Mouse (Mus musculus): ENCODE data around the gene Trim29. TPM values are rescaled to one million over a fixed set of nuclear protein-coding genes. Genes with fewer than 3 reads are reported as not detected.

Trim29 gene
- under 1 TPM; 0.22 to 0.23 TPM for total RNA-seq (2021)
- long read RNA-seq, experiment 1, partial matches to known transcripts: 0 of 2 reads
- long read RNA-seq, experiment 1, other reads (novel, unspliced or antisense): 2 of 2 reads
- long read RNA-seq, experiment 2: 0 reads

GRCm38 (mm10) chr9:43310538-43310937 is at the start of gene Trim29:
Gene Trim29, plus strand, starts transcription at chr9:43310848.
- no peak for DNase-seq (ENCODE audit: low spot score in 2 of 2)
- intact Hi-C loops (cut with DNase I): no loop called here

GRCm38 (mm10) chr9:43261124-43261907 is 49.3 kb upstream of the Trim29 start:
- no peak for DNase-seq (ENCODE audit: low spot score in 2 of 2)
- intact Hi-C loops (cut with DNase I): no loop called here

- intact Hi-C loops (cut with DNase I): no loop called here
- DNase-seq (ENCODE audit: low spot score in 2 of 2): no peak
Observed at GRCm38 (mm10) chr9:43261941-43262340, 48.7 kb upstream of the Trim29 start.

- no peak for DNase-seq (ENCODE audit: low spot score in 2 of 2)
- intact Hi-C loops (cut with DNase I): no loop called here
Observed at GRCm38 (mm10) chr9:43262390-43262789, 48.3 kb upstream of the Trim29 start.

- intact Hi-C loops (cut with DNase I): no loop called here
Observed at GRCm38 (mm10) chr9:43262811-43263550, 47.7 kb upstream of the Trim29 start.

GRCm38 (mm10) chr9:43263946-43264451 is 46.6 kb upstream of the Trim29 start:
- DNase-seq (ENCODE audit: low spot score in 2 of 2): no peak
- intact Hi-C loops (cut with DNase I): no loop called here

More at GRCm38 (mm10) chr9:43262811-43263550, 47.7 kb upstream of the Trim29 start:
- no peak for DNase-seq (ENCODE audit: low spot score in 2 of 2)

- intact Hi-C loops (cut with DNase I): loop anchor here (5.0 kb wide), 1 partner anchor 43 kb away; no protein-coding TSS in a partner anchor
Observed at GRCm38 (mm10) chr9:43265194-43265593, 45.5 kb upstream of the Trim29 start.

GRCm38 (mm10) chr9:43267357-43267756 is 43.3 kb upstream of the Trim29 start:
- DNase-seq (ENCODE audit: low spot score in 2 of 2): no peak
- intact Hi-C loops (cut with DNase I): loop anchor here (5.0 kb wide), 1 partner anchor 45 kb away; no protein-coding TSS in a partner anchor

More at GRCm38 (mm10) chr9:43265194-43265593, 45.5 kb upstream of the Trim29 start:
- no peak for DNase-seq (ENCODE audit: low spot score in 2 of 2)

- peak; percentile 28 to 52 for DNase-seq (ENCODE audit: low spot score in 2 of 2)
- intact Hi-C loops (cut with DNase I): loop anchor here (5.0 kb wide), 1 partner anchor 47 kb away; no protein-coding TSS in a partner anchor
Observed at GRCm38 (mm10) chr9:43269166-43269565, 41.5 kb upstream of the Trim29 start.

GRCm38 (mm10) chr9:43270723-43271252 is 39.9 kb upstream of the Trim29 start:
- intact Hi-C loops (cut with DNase I): no loop called here
- DNase-seq (ENCODE audit: low spot score in 2 of 2): peak in 1 of 2 experiments; percentile 36

GRCm38 (mm10) chr9:43271761-43272518 is 38.7 kb upstream of the Trim29 start:
- no peak for DNase-seq (ENCODE audit: low spot score in 2 of 2)
- intact Hi-C loops (cut with DNase I): no loop called here

- no peak for DNase-seq (ENCODE audit: low spot score in 2 of 2)
- intact Hi-C loops (cut with DNase I): no loop called here
Observed at GRCm38 (mm10) chr9:43273735-43274134, 36.9 kb upstream of the Trim29 start.

- intact Hi-C loops (cut with DNase I): loop anchor here (1.0 to 10.0 kb wide), 2 partner anchors 63 to 279 kb away; no protein-coding TSS in a partner anchor
- peak; percentile 83 to 87 for DNase-seq (ENCODE audit: low spot score in 2 of 2)
Observed at GRCm38 (mm10) chr9:43284284-43284683, 26.4 kb upstream of the Trim29 start.

GRCm38 (mm10) chr9:43285281-43285680 is 25.4 kb upstream of the Trim29 start:
- no peak for DNase-seq (ENCODE audit: low spot score in 2 of 2)
- intact Hi-C loops (cut with DNase I): loop anchor here (5.0 to 10.0 kb wide), 2 partner anchors 143 to 280 kb away; no protein-coding TSS in a partner anchor

GRCm38 (mm10) chr9:43286870-43287269 is 23.8 kb upstream of the Trim29 start:
- intact Hi-C loops (cut with DNase I): loop anchor here (5.0 to 10.0 kb wide), 2 partner anchors 145 to 282 kb away; no protein-coding TSS in a partner anchor
- DNase-seq (ENCODE audit: low spot score in 2 of 2): peak in 1 of 2 experiments; percentile 73

- intact Hi-C loops (cut with DNase I): no loop called here
- no peak for DNase-seq (ENCODE audit: low spot score in 2 of 2)
Observed at GRCm38 (mm10) chr9:43293058-43293457, 17.6 kb upstream of the Trim29 start.

GRCm38 (mm10) chr9:43300394-43300793 is 10.3 kb upstream of the Trim29 start:
- intact Hi-C loops (cut with DNase I): no loop called here
- DNase-seq (ENCODE audit: low spot score in 2 of 2): peak; percentile 37 to 45

- no peak for DNase-seq (ENCODE audit: low spot score in 2 of 2)
- intact Hi-C loops (cut with DNase I): no loop called here
Observed at GRCm38 (mm10) chr9:43302989-43303388, 7.7 kb upstream of the Trim29 start.

- DNase-seq (ENCODE audit: low spot score in 2 of 2): no peak
Observed at GRCm38 (mm10) chr9:43305882-43306281, 4.8 kb upstream of the Trim29 start.

More at GRCm38 (mm10) chr9:43305882-43306281, 4.8 kb upstream of the Trim29 start:
- intact Hi-C loops (cut with DNase I): no loop called here
